Mouse (Mus musculus): ENCODE measurements around the gene Rps27.

- no peak for TF ChIP-seq CHD1 (IDR thresholded peaks at IDR 0.05; ENCODE audit: low read depth, low read length)
- no peak for TF ChIP-seq CTCF (IDR thresholded peaks at IDR 0.05 in 2 of 3, conservative IDR thresholded peaks at IDR 0.05 in 1 of 3; ENCODE audit: control insufficient read depth in 1 of 3, insufficient read depth in 1 of 3, low read depth in 2 of 3, low read length in 3 of 3, poor library complexity in 1 of 3, severe bottlenecking in 1 of 3)
- TF ChIP-seq CHD2 (IDR thresholded peaks at IDR 0.05; ENCODE audit: low read length), result no peak
- no peak for TF ChIP-seq ZMIZ1 (IDR thresholded peaks at IDR 0.05; ENCODE audit: low read depth, low read length)
- no peak for TF ChIP-seq TCF12 (IDR thresholded peaks at IDR 0.05; ENCODE audit: low read depth, low read length)
- TF ChIP-seq GATA1 (IDR thresholded peaks at IDR 0.05; ENCODE audit: low read depth, low read length), result no peak
- TF ChIP-seq ZKSCAN1 (IDR thresholded peaks at IDR 0.05; ENCODE audit: low read depth, low read length), result no peak
- TF ChIP-seq JUND (IDR thresholded peaks at IDR 0.05; ENCODE audit: low read depth, low read length), result no peak
- no peak for TF ChIP-seq SIN3A (IDR thresholded peaks at IDR 0.05; ENCODE audit: low read length)
These were observed 28.4 kb upstream of the Rps27 start for GRCm38 (mm10) chr3:90241669-90242358.

All from MEL (cell line).